Mouse (Mus musculus): ENCODE measurements at regions not wholly inside any gene's neighbourhood (a gene's known extent, or its start where the extent isn't known, plus 50 kb on each side); places are given as distances from the start of the nearest gene placed in this dataset.

- no peaks in the 10 kb centered on the region for H3K27me3 ChIP-seq (replicated peaks; ENCODE audit: insufficient read depth, low read length)
- no peaks in the 10 kb centered on the region for H3K9me3 ChIP-seq (ENCODE audit: low read length)
- no peak for TF ChIP-seq CTCF (IDR thresholded peaks at IDR 0.05)
- no peak for TF ChIP-seq EP300 (IDR thresholded peaks at IDR 0.05)
- no peak overlapping the region for H3K4me2 ChIP-seq (replicated peaks; ENCODE audit: low read depth, low read length)
- peak; percentile 21 for DNase-seq (ENCODE audit: low spot score)
- no peaks in the 10 kb centered on the region for H3K4me1 ChIP-seq (ENCODE audit: insufficient read depth, low read depth, low read length)
- ATAC-seq: no peak
- H3K27ac ChIP-seq (ENCODE audit: low read length): no peak overlapping the region
- H3K4me3 ChIP-seq (ENCODE audit: low read depth, low read length): no peak overlapping the region
- H3K36me3 ChIP-seq (ENCODE audit: insufficient read depth, low read length): no peaks in the 10 kb centered on the region
- H3K9ac ChIP-seq (replicated peaks; ENCODE audit: low read depth): no peak overlapping the region
- WGBS: 31% methylated on average over 5 of the region's 5 CpGs
Observed at GRCm38 (mm10) chr3:136434407-136434806, 108.5 kb upstream of the Bank1 start.

- 73% methylated on average over 3 of the region's 3 CpGs for WGBS
- Histone ChIP-seq H3K36me3 (ENCODE audit: insufficient read depth, low read length) (no peaks in the 10 kb centered on the region), H3K9ac (replicated peaks; ENCODE audit: low read depth) (no peak overlapping the region), H3K27ac (ENCODE audit: low read length) (no peak overlapping the region), H3K4me3 (ENCODE audit: low read depth, low read length) (no peak overlapping the region), H3K27me3 (replicated peaks; ENCODE audit: insufficient read depth, low read length) (no peaks in the 10 kb centered on the region), H3K4me2 (replicated peaks; ENCODE audit: low read depth, low read length) (no peak overlapping the region), H3K4me1 (ENCODE audit: insufficient read depth, low read depth, low read length) (no peaks in the 10 kb centered on the region), H3K9me3 (ENCODE audit: low read length) (no peaks in the 10 kb centered on the region)
- TF ChIP-seq EP300 (IDR thresholded peaks at IDR 0.05) (no peak), CTCF (IDR thresholded peaks at IDR 0.05) (no peak)
- ATAC-seq (no peak), DNase-seq (ENCODE audit: low spot score) (no peak)
Observed at GRCm38 (mm10) chr3:136432072-136432471, 106.2 kb upstream of the Bank1 start.

GRCm38 (mm10) chr3:136427427-136427826, 101.6 kb upstream of the Bank1 start:
- TF ChIP-seq EP300 (IDR thresholded peaks at IDR 0.05): no peak
- no peak for TF ChIP-seq CTCF (IDR thresholded peaks at IDR 0.05)
- DNase-seq (ENCODE audit: low spot score) (no peak), ATAC-seq (no peak)
- H3K27ac ChIP-seq (ENCODE audit: low read length): no peak overlapping the region
- H3K4me2 ChIP-seq (replicated peaks; ENCODE audit: low read depth, low read length): no peak overlapping the region
- no peak overlapping the region for H3K9ac ChIP-seq (replicated peaks; ENCODE audit: low read depth)
- H3K4me3 ChIP-seq (ENCODE audit: low read depth, low read length): no peak overlapping the region
- no peaks in the 10 kb centered on the region for H3K27me3 ChIP-seq (replicated peaks; ENCODE audit: insufficient read depth, low read length)
- H3K36me3 ChIP-seq (ENCODE audit: insufficient read depth, low read length): no peaks in the 10 kb centered on the region
- no peaks in the 10 kb centered on the region for H3K4me1 ChIP-seq (ENCODE audit: insufficient read depth, low read depth, low read length)
- no peaks in the 10 kb centered on the region for H3K9me3 ChIP-seq (ENCODE audit: low read length)
- 92% methylated on average over 2 of the region's 2 CpGs for WGBS

GRCm38 (mm10) chr3:136426539-136427194, 100.8 kb upstream of the Bank1 start:
- Histone ChIP-seq H3K36me3 (ENCODE audit: insufficient read depth, low read length) (no peaks in the 10 kb centered on the region), H3K9ac (replicated peaks; ENCODE audit: low read depth) (no peak overlapping the region), H3K4me2 (replicated peaks; ENCODE audit: low read depth, low read length) (no peak overlapping the region), H3K4me3 (ENCODE audit: low read depth, low read length) (no peak overlapping the region), H3K9me3 (ENCODE audit: low read length) (no peaks in the 10 kb centered on the region), H3K4me1 (ENCODE audit: insufficient read depth, low read depth, low read length) (no peaks in the 10 kb centered on the region), H3K27ac (ENCODE audit: low read length) (no peak overlapping the region), H3K27me3 (replicated peaks; ENCODE audit: insufficient read depth, low read length) (no peaks in the 10 kb centered on the region)
- DNase-seq (ENCODE audit: low spot score): peak; percentile 66
- ATAC-seq: peak; percentile 41; the same call in 1 of the 2 replicates
- 42% methylated on average over 8 of the region's 8 CpGs for WGBS
- no peak for TF ChIP-seq CTCF (IDR thresholded peaks at IDR 0.05)
- TF ChIP-seq EP300 (IDR thresholded peaks at IDR 0.05): no peak

GRCm38 (mm10) chr3:136421969-136422614, 96.2 kb upstream of the Bank1 start:
- no peak for TF ChIP-seq CTCF (IDR thresholded peaks at IDR 0.05)
- no peak for TF ChIP-seq EP300 (IDR thresholded peaks at IDR 0.05)
- DNase-seq (ENCODE audit: low spot score): no peak
- WGBS: 71% methylated on average over 10 of the region's 10 CpGs

GRCm38 (mm10) chr3:136405606-136406005, 79.7 kb upstream of the Bank1 start:
- Histone ChIP-seq H3K4me1 (ENCODE audit: insufficient read depth, low read depth, low read length) (no peaks in the 10 kb centered on the region), H3K36me3 (ENCODE audit: insufficient read depth, low read length) (no peaks in the 10 kb centered on the region), H3K9me3 (ENCODE audit: low read length) (no peaks in the 10 kb centered on the region), H3K4me3 (ENCODE audit: low read depth, low read length) (no peak overlapping the region), H3K27me3 (replicated peaks; ENCODE audit: insufficient read depth, low read length) (no peaks in the 10 kb centered on the region), H3K9ac (replicated peaks; ENCODE audit: low read depth) (no peak overlapping the region), H3K27ac (ENCODE audit: low read length) (no peak overlapping the region), H3K4me2 (replicated peaks; ENCODE audit: low read depth, low read length) (no peak overlapping the region)
- 74% methylated on average over 8 of the region's 8 CpGs for WGBS
- ATAC-seq: no peak
- TF ChIP-seq EP300 (IDR thresholded peaks at IDR 0.05) (no peak), CTCF (IDR thresholded peaks at IDR 0.05) (no peak)
- no peak for DNase-seq (ENCODE audit: low spot score)

More at GRCm38 (mm10) chr3:136421969-136422614, 96.2 kb upstream of the Bank1 start:
- H3K27me3 ChIP-seq (replicated peaks; ENCODE audit: insufficient read depth, low read length): no peaks in the 10 kb centered on the region
- no peak for ATAC-seq
- no peaks in the 10 kb centered on the region for H3K9me3 ChIP-seq (ENCODE audit: low read length)
- H3K36me3 ChIP-seq (ENCODE audit: insufficient read depth, low read length): no peaks in the 10 kb centered on the region
- H3K9ac ChIP-seq (replicated peaks; ENCODE audit: low read depth): no peak overlapping the region
- no peaks in the 10 kb centered on the region for H3K4me1 ChIP-seq (ENCODE audit: insufficient read depth, low read depth, low read length)
- no peak overlapping the region for H3K4me2 ChIP-seq (replicated peaks; ENCODE audit: low read depth, low read length)
- no peak overlapping the region for H3K27ac ChIP-seq (ENCODE audit: low read length)
- H3K4me3 ChIP-seq (ENCODE audit: low read depth, low read length): no peak overlapping the region

All from lung, postnatal 0 days (tissue).